Mouse (Mus musculus): ENCODE measurements around the gene Ankrd7. TPM values are rescaled to one million over a fixed set of nuclear protein-coding genes. Genes with fewer than 3 reads are reported as not detected.

Ankrd7 gene
- polyA plus RNA-seq (2014; fragmentation: Illumina TruSeq; extraction: RNeasy Lipid Tissue Mini Kit (QIAGEN cat#74804); ENCODE audit: insufficient read depth, low read depth, low replicate concordance) = not detected

DNA sequence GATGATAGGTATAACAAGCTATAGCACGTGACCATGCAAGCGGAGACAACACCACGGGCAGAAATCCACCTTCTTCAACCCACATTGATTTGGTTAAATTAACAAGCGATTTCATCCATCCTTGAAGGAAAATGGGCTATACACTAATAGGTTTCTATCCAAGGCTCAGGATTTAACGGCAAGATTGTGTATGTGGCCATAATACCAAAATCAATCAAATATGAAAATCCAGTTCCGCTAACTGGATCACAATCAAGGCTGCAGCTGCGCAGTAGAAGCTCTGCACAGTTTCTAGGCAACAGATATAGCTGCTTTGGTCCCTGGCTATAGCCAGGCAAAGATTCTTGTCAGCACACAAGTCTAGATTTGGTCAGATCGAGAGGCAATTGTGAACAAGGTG is at the start of gene Ankrd7:
Gene Ankrd7 (plus strand): TSS at position 301 of the 400 bp plus-strand sequence.

GRCm38 (mm10) chr6:18848051-18848701 is 17.9 kb upstream of the Ankrd7 start, which contains the start of gene Lsm8:
Gene Lsm8, plus strand, starts transcription at chr6:18848579.

Other genes with a start within 250 kb of the Ankrd7 start
- 48.9 TPM for gene Lsm8, start 17.7 kb upstream of the Ankrd7 start, polyA plus RNA-seq (2014; fragmentation: Illumina TruSeq; extraction: RNeasy Lipid Tissue Mini Kit (QIAGEN cat#74804); ENCODE audit: insufficient read depth, low read depth, low replicate concordance)